Mouse (Mus musculus): ENCODE results near the gene Rab38. TPM values are rescaled to one million over a fixed set of nuclear protein-coding genes. Genes with fewer than 3 reads are reported as not detected.

The Rab38 gene
- polyA plus RNA-seq (2016; fragmentation: Nextera tagmentation; extraction: Ambion mirVana), result 1.6 and 1.9 TPM in 2 replicates

DNA sequence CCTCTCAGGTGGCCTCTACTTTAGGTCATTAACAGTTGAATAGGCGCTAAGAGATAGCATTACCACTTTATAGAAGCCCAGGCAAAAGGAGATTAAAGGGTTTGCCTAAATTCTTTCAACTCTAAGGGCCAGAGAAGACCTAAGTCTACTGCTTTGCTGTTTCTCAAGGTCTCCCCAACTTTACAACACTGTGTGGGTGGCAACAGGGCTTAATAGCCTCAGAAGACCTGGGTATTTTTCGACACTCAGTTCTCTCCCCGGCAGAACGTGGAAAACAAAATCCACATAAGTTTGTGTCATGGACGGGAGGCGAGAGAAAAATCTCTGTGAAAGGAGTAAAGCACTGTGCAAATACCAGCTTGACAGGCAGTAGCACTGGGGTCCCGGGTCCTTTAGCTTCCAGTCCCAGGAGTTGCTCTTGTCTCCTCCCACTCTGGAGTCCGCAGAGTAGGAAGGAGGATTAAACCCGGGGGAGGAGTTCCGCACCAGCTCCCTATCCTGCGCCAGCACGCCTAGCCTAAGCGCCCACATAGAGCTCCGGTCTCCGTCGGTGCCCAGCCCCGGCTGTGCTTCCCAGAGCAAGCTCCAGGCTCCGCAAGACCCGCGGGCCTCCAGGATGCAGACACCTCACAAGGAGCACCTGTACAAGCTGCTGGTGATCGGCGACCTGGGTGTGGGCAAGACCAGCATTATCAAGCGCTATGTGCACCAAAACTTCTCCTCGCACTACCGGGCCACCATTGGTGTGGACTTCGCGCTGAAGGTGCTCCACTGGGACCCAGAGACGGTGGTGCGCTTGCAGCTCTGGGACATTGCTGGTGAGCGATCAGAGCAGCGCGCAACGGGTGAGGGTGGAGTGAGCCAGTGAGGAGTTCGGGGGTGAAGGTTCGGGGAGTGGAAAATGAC is at the start of gene Rab38:
Gene Rab38, plus strand, starts transcription at position 488 of the 906 bp plus-strand sequence.
- Histone ChIP-seq H3K9me3 (replicated peaks) (no peaks in the 10 kb centered on the region), H3K4me1 (replicated peaks) (no peaks in the 10 kb centered on the region), H3K27me3 (replicated peaks) (peaks cover 8% of the 10 kb centered on the region; the same call in 1 of the 2 replicates), H3K27ac (ENCODE audit: poor library complexity, severe bottlenecking) (no peak within 1 kb of the TSS), H3K4me3 (peak within 1 kb of the TSS; percentile 54), H3K36me3 (no peaks in the 10 kb centered on the region), H3K9ac (peak within 1 kb of the TSS; percentile 30), H3K4me2 (peak within 1 kb of the TSS; percentile 84)
- 1% methylated on average over 35 of the region's 35 CpGs for WGBS
- ATAC-seq (ENCODE audit: insufficient number of reproducible peaks, low FRiP score), result peak; percentile 89

DNA sequence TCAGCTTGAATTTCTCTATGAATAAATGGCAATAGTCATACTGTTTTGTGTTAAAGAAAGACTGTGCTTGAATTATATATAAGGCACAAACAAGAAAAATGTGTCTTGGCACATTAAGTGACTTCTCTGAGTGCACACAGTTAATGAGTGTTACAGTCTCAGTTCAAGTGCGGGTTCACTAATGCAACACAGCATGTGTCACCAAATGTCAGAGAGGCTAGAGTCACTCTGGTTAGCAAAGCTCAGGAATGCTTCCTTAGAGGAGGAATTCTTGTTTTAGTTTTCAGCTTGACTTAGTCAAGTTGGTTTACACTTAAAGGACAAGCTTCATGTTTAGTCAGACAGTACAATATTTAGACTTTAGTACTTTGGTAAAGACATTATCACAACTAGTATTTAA is 35.5 kb upstream of the Rab38 start:
- no peak for ATAC-seq (ENCODE audit: insufficient number of reproducible peaks, low FRiP score)
- H3K4me1 ChIP-seq (replicated peaks), result no peaks in the 10 kb centered on the region
- no peak overlapping the region for H3K9ac ChIP-seq
- no peaks in the 10 kb centered on the region for H3K36me3 ChIP-seq
- H3K4me2 ChIP-seq, result no peak overlapping the region
- H3K27me3 ChIP-seq (replicated peaks), result no peaks in the 10 kb centered on the region
- H3K9me3 ChIP-seq (replicated peaks), result 0 out of 2 replicates have a peak, but pooled peaks cover 4% of the 10 kb centered on the region
- no peak overlapping the region for H3K27ac ChIP-seq (ENCODE audit: poor library complexity, severe bottlenecking)
- no peak overlapping the region for H3K4me3 ChIP-seq
- WGBS, result 64% methylated on average over 1 of the region's 1 CpGs

DNA sequence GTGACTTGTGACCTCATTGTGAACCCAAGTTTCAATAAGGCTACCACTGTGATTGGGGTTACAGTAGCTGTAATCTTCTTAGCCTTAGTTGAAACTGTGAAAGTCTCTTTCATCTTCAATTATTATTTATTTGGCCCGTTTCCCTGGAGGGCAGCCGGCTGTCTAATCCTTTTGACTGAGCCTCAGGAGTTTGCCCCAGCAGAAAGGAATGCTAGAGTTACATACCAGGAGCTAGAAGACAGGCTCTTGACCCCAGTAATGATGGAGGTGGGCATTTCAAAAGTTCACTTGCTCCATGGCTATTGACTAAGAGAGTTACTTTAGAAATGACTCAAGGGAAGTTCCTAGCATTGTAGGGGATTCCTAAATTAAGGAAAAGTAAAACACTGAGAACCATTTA is 34.3 kb upstream of the Rab38 start:
- H3K4me1 ChIP-seq (replicated peaks), result no peaks in the 10 kb centered on the region
- H3K27me3 ChIP-seq (replicated peaks), result no peaks in the 10 kb centered on the region
- 30% methylated on average over 2 of the region's 2 CpGs for WGBS
- H3K4me2 ChIP-seq, result no peak overlapping the region
- no peak overlapping the region for H3K27ac ChIP-seq (ENCODE audit: poor library complexity, severe bottlenecking)
- no peak overlapping the region for H3K4me3 ChIP-seq
- 0 out of 2 replicates have a peak, but pooled peaks cover 4% of the 10 kb centered on the region for H3K9me3 ChIP-seq (replicated peaks)
- no peaks in the 10 kb centered on the region for H3K36me3 ChIP-seq
- H3K9ac ChIP-seq, result no peak overlapping the region
- ATAC-seq (ENCODE audit: insufficient number of reproducible peaks, low FRiP score), result no peak

DNA sequence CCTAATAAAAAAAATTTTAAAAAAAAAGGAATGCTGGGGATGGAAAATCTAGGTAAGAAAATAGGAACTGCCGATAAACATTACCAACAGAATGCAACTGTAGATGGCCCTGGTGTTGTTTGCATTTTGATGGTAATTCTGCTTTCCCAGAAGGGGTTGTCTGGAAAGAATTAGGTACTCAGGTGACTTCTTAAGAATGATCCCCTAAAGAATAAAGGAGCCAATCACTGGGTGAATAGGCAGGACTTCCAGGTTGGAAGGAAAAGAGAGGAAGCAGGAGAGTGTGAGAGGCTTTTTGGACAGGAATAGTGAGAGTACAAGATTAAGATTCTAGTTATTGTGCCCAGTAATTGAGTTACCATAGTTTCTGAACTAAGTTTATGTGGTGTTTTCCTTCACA is 24.8 kb upstream of the Rab38 start:
- no peaks in the 10 kb centered on the region for H3K27me3 ChIP-seq (replicated peaks)
- ATAC-seq (ENCODE audit: insufficient number of reproducible peaks, low FRiP score), result no peak
- H3K4me2 ChIP-seq, result no peak overlapping the region
- H3K4me3 ChIP-seq, result no peak overlapping the region
- H3K9me3 ChIP-seq (replicated peaks), result no peaks in the 10 kb centered on the region
- 87% methylated on average over 1 of the region's 1 CpGs for WGBS
- H3K27ac ChIP-seq (ENCODE audit: poor library complexity, severe bottlenecking), result no peak overlapping the region
- H3K36me3 ChIP-seq, result no peaks in the 10 kb centered on the region
- no peak overlapping the region for H3K9ac ChIP-seq
- H3K4me1 ChIP-seq (replicated peaks), result no peaks in the 10 kb centered on the region

DNA sequence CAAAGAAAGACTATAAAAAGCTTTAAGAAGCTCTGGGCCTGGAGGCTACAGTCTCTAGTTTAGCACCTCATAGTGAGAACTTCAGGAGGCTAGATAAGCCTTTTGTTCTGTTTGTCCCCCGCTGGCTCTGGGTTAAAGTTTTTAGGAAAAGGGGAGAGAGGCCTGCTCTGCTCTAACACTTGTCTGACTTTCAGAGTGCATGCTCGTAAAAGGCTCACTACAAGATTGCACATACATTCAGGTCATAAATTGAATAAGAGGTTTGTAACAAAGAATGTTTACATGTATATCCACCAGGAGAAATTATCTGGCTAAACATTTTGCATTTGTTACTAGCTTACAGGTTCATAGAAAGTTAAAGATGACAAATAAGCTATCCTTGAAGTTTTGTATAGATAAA is 23.6 kb upstream of the Rab38 start:
- Histone ChIP-seq H3K4me3 (no peak overlapping the region), H3K27me3 (replicated peaks) (no peaks in the 10 kb centered on the region), H3K36me3 (no peaks in the 10 kb centered on the region), H3K9me3 (replicated peaks) (no peaks in the 10 kb centered on the region), H3K27ac (ENCODE audit: poor library complexity, severe bottlenecking) (no peak overlapping the region), H3K4me1 (replicated peaks) (no peaks in the 10 kb centered on the region), H3K4me2 (no peak overlapping the region), H3K9ac (no peak overlapping the region)
- ATAC-seq (ENCODE audit: insufficient number of reproducible peaks, low FRiP score), result no peak
- WGBS, result 71% methylated on average over 2 of the region's 2 CpGs

DNA sequence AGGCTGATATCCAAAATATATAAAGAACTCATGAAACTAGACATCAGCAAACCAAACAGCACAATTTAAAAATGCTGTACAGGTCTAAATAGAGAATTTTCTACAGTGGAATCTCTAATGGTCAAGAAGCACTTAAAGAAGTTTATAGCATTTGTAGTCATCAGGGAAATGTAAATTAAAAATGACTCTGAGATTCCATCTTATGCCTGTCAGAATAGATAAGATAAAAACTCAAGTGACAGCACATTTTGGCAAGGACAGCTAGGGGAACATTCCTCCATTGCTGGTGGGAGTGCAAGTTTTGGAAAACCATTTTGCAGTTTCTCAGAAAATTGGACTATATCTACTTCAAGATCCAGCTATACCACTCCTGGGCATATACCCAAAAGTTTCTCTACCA is 8.3 kb upstream of the Rab38 start:
- no peaks in the 10 kb centered on the region for H3K9me3 ChIP-seq (replicated peaks)
- no peak for ATAC-seq (ENCODE audit: insufficient number of reproducible peaks, low FRiP score)
- no peaks in the 10 kb centered on the region for H3K4me1 ChIP-seq (replicated peaks)

DNA sequence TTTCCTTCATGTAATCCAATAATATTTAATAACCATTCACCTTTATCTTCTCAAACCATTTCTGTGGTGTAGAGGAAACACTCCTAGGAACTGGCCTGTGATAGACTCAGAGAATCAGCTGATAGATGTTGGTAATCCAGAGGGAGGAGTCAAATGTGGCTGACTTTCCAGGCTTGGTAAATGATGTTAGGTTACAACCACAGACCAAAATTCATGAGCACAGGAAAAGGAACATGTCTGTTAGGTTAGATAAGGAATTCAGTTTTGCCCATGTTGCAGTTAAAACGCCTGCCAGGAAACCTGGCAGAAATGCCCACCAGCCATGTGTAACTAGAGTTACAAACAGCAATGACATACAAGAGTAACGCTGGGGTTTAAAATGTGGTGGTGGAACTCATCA is 6.2 kb upstream of the Rab38 start:
- no peaks in the 10 kb centered on the region for H3K27me3 ChIP-seq (replicated peaks)
- no peak overlapping the region for H3K4me2 ChIP-seq
- no peak overlapping the region for H3K4me3 ChIP-seq
- no peaks in the 10 kb centered on the region for H3K9me3 ChIP-seq (replicated peaks)
- H3K9ac ChIP-seq, result no peak overlapping the region
- no peak for ATAC-seq (ENCODE audit: insufficient number of reproducible peaks, low FRiP score)
- H3K4me1 ChIP-seq (replicated peaks), result no peaks in the 10 kb centered on the region
- no peak overlapping the region for H3K27ac ChIP-seq (ENCODE audit: poor library complexity, severe bottlenecking)
- no peaks in the 10 kb centered on the region for H3K36me3 ChIP-seq
- 54% methylated on average over 2 of the region's 2 CpGs for WGBS

More for the DNA sequence above, 8.3 kb upstream of the Rab38 start:
- Histone ChIP-seq H3K4me2 (no peak overlapping the region), H3K4me3 (no peak overlapping the region), H3K27ac (ENCODE audit: poor library complexity, severe bottlenecking) (no peak overlapping the region), H3K9ac (no peak overlapping the region), H3K27me3 (replicated peaks) (no peaks in the 10 kb centered on the region), H3K36me3 (no peaks in the 10 kb centered on the region)

DNA sequence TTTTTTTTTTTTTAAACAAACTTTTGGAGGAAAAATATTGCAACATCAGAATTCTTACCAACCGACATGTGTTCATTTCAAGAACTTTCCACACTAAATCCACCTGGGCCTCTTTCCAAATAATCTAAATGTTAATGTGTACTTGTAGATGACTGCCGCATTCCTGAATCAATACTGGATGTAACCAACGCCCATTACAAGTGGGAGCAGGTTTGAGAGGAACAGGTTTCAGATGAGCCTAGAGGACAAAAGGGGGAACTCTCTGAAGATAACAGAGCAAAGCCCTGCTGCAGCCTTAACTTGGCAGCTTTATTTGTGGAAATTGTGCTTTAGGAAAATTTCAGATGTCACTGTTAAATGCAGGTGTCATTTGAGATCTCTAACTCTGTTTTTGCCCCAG is 4.3 kb upstream of the Rab38 start:
- H3K27me3 ChIP-seq (replicated peaks), result no peaks in the 10 kb centered on the region
- ATAC-seq (ENCODE audit: insufficient number of reproducible peaks, low FRiP score), result no peak
- no peaks in the 10 kb centered on the region for H3K36me3 ChIP-seq
- H3K9me3 ChIP-seq (replicated peaks), result no peaks in the 10 kb centered on the region
- H3K27ac ChIP-seq (ENCODE audit: poor library complexity, severe bottlenecking), result no peak overlapping the region
- H3K9ac ChIP-seq, result no peak overlapping the region
- no peak overlapping the region for H3K4me3 ChIP-seq
- no peak overlapping the region for H3K4me2 ChIP-seq
- H3K4me1 ChIP-seq (replicated peaks), result no peaks in the 10 kb centered on the region
- 70% methylated on average over 3 of the region's 3 CpGs for WGBS

DNA sequence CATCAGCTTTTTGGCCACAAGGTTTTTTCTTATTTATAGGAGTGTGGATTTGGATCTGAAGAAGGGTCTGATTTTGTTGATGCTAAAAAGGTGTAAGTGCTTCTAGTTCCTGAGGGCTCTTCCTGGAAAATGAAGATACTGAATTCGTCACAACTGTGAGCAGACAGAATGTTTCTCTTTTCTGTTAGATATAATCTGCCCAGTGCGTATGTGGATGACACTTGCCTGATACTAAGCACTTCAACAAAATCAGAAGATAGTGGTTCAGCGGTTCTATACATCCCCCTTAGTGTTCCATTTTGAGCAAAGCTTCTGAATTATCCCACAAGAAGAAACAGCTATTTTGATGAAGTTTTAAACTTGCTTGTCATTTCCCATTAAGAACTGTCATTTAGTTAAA is 2.6 kb upstream of the Rab38 start:
- Histone ChIP-seq H3K36me3 (no peaks in the 10 kb centered on the region), H3K27me3 (replicated peaks) (peaks cover 8% of the 10 kb centered on the region; the same call in 1 of the 2 replicates), H3K9me3 (replicated peaks) (no peaks in the 10 kb centered on the region), H3K27ac (ENCODE audit: poor library complexity, severe bottlenecking) (no peak overlapping the region), H3K4me2 (no peak overlapping the region), H3K4me1 (replicated peaks) (no peaks in the 10 kb centered on the region), H3K9ac (no peak overlapping the region), H3K4me3 (no peak overlapping the region)
- 74% methylated on average over 3 of the region's 3 CpGs for WGBS
- ATAC-seq (ENCODE audit: insufficient number of reproducible peaks, low FRiP score), result no peak

DNA sequence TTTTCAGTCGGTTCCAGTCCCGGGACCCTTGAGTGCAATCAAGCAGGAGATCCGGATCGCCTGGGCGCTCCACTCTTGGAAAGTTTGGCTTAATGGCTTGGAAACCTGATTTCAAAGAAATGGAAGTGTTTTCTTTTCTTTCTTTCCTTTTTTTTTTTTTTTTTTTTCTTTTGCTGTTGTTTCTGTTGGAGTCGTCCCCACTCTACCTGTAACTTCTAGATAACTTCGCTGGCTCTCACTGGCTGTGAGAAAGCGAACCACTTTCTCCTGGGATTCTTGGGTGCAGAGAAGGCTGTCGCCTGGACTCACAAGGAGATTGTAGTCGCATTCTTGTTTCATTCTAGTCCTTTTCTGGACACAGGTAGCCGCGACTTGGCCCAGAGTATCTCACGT is 615 bp downstream of the Rab38 start:
- Histone ChIP-seq H3K4me1 (replicated peaks) (no peaks in the 10 kb centered on the region), H3K9ac (peak overlapping the region; percentile 30), H3K27me3 (replicated peaks) (peaks cover 8% of the 10 kb centered on the region; the same call in 1 of the 2 replicates), H3K9me3 (replicated peaks) (no peaks in the 10 kb centered on the region), H3K4me3 (peak overlapping the region; percentile 54), H3K4me2 (peak overlapping the region; percentile 84), H3K27ac (ENCODE audit: poor library complexity, severe bottlenecking) (no peak overlapping the region), H3K36me3 (no peaks in the 10 kb centered on the region)
- WGBS, result 5% methylated on average over 13 of the region's 13 CpGs
- ATAC-seq (ENCODE audit: insufficient number of reproducible peaks, low FRiP score), result no peak

DNA sequence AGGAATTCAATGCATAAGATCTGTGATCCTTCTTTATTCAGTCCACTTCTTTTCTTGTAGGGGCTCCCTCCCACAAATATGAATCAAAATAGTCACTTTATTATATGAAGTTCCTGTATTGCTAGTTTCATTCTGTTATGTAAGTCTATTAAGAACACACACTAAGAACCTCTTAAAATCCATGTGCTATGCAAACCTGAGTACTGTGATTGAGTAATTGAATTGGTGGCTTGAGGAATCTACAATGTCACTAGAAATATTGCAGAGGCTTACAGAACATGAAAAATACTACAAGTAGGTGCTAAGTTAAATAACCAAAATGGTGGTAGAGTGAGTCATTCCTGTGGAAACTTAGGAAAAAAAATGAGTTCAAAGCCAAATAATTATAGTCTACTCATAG is 10.2 kb downstream of the Rab38 start:
- Histone ChIP-seq H3K9me3 (replicated peaks) (no peaks in the 10 kb centered on the region), H3K4me2 (no peak overlapping the region), H3K9ac (no peak overlapping the region), H3K4me1 (replicated peaks) (no peaks in the 10 kb centered on the region), H3K4me3 (no peak overlapping the region), H3K27ac (ENCODE audit: poor library complexity, severe bottlenecking) (no peak overlapping the region), H3K36me3 (no peaks in the 10 kb centered on the region), H3K27me3 (replicated peaks) (no peaks in the 10 kb centered on the region)
- no peak for ATAC-seq (ENCODE audit: insufficient number of reproducible peaks, low FRiP score)

DNA sequence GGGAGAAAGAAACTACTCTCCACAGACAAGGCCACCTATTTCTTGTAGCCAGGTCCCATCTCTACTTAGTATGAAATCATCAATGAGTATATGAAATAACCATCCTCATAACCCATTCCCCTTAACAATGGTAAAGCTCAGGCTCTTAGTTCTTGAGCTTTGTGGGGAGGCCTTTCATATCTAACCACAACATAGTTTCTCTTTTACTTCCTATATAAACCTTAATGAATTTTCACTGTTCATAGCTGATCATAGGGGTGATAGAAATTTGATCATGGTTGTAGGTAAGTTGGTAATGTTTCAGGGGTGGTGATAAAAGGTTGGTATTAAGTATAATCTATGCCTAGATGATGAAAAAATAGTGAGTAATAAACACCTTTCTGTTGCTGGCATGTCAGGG is 12.6 kb downstream of the Rab38 start:
- no peaks in the 10 kb centered on the region for H3K27me3 ChIP-seq (replicated peaks)
- H3K27ac ChIP-seq (ENCODE audit: poor library complexity, severe bottlenecking), result no peak overlapping the region
- H3K9ac ChIP-seq, result no peak overlapping the region
- ATAC-seq (ENCODE audit: insufficient number of reproducible peaks, low FRiP score), result no peak
- no peak overlapping the region for H3K4me2 ChIP-seq
- H3K36me3 ChIP-seq, result no peaks in the 10 kb centered on the region
- H3K9me3 ChIP-seq (replicated peaks), result no peaks in the 10 kb centered on the region
- H3K4me3 ChIP-seq, result no peak overlapping the region
- no peaks in the 10 kb centered on the region for H3K4me1 ChIP-seq (replicated peaks)

Data from heart, embryonic 12.5 days (tissue).